Mouse (Mus musculus) left cerebral cortex, adult 18-20 months (tissue): ENCODE measurements around the gene Rps6kb1. TPM values are rescaled to one million over a fixed set of nuclear protein-coding genes. Genes with fewer than 3 reads are reported as not detected.

Experiments used
- DNase-seq, 2 experiments: peaks; one replicate each; pipeline ENCODE4 v3.0.0; 2021 to 2022; ENCODE audit warnings: low spot score in 2 of 2, mixed read lengths in 1 of 2
- microRNA-seq, 2 experiments: library from miRNA; unstranded; fragments of <30 nt; microRNA quantifications; one replicate each; pipeline ENCODE4 v1.2.0; 2021
- total RNA-seq, 2 experiments: library from RNA; stranded (reverse); gene quantifications; 2 replicates each; pipeline ENCODE4 v1.2.3; 2021

The Rps6kb1 gene
- total RNA-seq, 2 experiments from 2014 or later: 35.5 to 36.7 TPM

DNA sequence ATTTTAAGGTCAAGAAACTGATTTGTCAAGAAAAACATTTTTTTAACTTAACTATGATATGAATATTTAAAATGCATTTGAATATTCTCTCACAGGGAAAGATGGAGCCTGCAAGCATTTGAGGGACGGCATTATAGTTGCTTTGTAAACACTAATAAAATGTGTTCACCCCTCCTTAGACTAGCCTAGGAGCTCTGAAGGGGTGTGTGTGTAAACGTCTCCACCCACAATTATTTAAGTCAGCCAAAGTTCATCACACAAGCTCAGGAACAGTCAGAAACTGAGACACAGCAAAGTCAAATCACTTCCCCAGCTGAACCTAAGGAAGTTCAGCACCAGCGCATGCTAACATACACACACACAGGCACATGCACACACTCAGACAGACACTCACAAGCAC is 71.0 kb downstream of the Rps6kb1 start:
- DNase-seq: no peak

DNA sequence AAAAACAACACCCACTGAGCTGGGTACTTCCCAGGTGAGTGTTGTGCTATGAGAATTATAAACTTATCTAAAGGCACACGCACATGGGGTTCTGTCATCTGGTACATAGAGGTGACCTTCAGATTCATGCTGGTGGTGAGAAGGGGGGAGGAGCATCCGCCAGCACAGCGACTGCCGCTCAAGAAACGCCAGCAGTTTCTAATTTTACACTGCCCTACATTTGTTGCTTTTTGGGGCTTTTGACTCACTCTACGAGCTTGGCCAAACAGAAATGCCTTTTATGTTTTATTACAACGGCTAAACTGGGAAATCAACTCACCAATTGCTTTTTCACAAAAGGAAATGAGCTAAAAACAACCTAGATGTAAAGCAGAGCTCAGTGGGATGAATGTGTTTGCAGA is 71.8 kb downstream of the Rps6kb1 start:
- DNase-seq: peak; percentile 31 to 51

- DNase-seq: no peak
Observed at GRCm38 (mm10) chr11:86471785-86472184, 72.8 kb downstream of the Rps6kb1 start.

DNA sequence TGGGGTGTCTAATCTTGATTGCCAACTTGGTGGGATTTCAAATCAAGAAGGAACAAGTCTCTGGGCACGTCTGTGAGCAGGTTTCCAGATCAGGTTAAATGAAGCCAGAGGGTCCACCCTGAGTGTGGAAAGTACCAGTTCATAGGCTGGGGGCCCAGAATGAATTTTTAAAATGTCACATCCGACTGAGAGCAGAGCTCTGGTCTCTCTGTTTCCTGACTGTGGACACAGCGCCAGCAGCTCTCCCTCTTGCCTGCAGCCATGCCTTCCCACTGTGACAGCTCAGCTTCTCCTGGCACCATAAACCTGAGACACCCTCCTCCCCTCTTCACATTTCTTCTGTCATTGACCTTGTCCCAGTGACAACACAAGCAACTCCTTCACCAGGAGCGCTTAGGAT is 75.6 kb downstream of the Rps6kb1 start:
- DNase-seq: no peak

- DNase-seq: no peak
Observed at GRCm38 (mm10) chr11:86468345-86468744, 76.3 kb downstream of the Rps6kb1 start.

DNA sequence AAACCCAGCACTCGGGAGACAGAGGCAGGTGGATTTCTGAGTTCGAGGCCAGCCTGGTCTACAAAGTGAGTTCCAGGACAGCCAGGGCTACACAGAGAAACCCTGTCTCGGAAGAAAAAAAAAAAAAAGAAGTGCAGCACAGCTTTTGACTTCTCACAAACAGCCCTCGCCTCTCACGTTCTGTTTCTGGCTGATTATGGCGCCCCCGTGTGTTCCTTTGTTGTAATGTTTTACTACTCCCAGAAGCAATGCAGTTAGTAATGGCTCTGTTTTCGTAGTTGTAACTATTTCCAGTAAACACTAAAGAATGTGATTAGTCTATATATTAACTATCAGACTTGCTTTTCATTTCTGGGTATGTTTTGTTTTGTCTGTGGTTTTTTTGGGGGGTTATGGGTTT is 80.3 kb downstream of the Rps6kb1 start:
- peak; percentile 74 to 76 for DNase-seq

DNA sequence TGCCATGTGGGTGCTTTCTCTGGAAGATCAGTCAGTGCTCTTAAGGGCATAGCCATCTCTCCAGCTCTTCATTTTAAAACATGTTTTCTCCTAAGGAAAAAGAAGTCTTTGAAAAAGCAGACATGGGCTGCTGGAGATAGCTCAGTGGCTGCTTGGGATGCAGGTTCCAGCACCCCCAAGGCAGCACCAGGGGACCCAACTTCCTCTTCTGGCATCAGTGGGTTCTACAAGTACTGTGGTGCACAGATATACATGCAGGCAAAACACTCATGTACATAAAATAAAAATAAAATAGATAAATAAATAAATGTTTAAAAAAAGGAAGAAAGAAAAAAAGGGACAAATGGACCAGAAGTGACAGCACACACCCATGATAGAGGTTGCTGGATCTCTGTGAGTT is 82.0 kb downstream of the Rps6kb1 start:
- DNase-seq: no peak

DNA sequence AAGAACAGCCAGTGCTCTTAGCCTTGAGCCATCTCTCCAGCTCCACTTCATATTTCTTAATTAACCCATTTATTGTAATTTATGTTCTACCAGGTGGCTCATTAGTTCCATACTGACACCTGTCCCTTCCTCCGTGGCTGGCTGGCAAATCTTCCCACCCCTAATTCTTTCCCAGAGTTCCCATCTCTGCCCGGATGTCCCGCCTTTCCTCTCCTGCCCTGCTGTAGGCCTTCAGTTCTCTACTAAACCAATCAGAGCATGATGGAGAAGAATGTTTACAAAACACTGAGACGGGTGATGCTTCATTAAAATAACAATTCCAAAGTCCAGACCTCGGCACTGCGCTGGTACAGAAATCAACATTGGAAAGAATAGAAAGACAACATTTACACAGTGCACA is 85.7 kb downstream of the Rps6kb1 start:
- no peak for DNase-seq

- no peak for DNase-seq
Observed at GRCm38 (mm10) chr11:86457545-86457944, 87.1 kb downstream of the Rps6kb1 start.

- no peak for DNase-seq
Observed at GRCm38 (mm10) chr11:86453991-86454390, 90.6 kb downstream of the Rps6kb1 start.

Small RNA genes lying within 50 kb of the gene (microRNA-seq; reads per million reads assigned to microRNA genes)
- gene Mir21a: 930 to 937 reads per million in 2 experiments

Other genes starting within 250 kb of the Rps6kb1 start
- gene Med13, start 187.2 kb downstream of the Rps6kb1 start, total RNA-seq: 10 to 100 TPM; 53.8 to 55.0 TPM
- 10 to 100 TPM; 29.2 to 34.4 TPM for gene Rnft1, start 60.1 kb downstream of the Rps6kb1 start, total RNA-seq
- 1 to 10 TPM; 4.8 to 5.0 TPM for gene Tubd1, start 186 bp upstream of the Rps6kb1 start, total RNA-seq
- gene Vmp1, start 139.0 kb upstream of the Rps6kb1 start, total RNA-seq: 100 to 1,000 TPM; 143 to 150 TPM
- 1 to 10 TPM; 7.8 to 8.9 TPM for gene Ptrh2, start 139.2 kb upstream of the Rps6kb1 start, total RNA-seq
- 100 to 1,000 TPM; 534 to 538 TPM for gene Cltc, start 212.8 kb upstream of the Rps6kb1 start, total RNA-seq